Mouse (Mus musculus): ENCODE results near the gene Creg1. TPM values are rescaled to one million over a fixed set of nuclear protein-coding genes. Genes with fewer than 3 reads are reported as not detected.

The Creg1 gene
- total RNA-seq, 2 experiments from 2014 or later: 96.7 to 284 TPM

Other genes starting within 250 kb of the Creg1 start
- gene Mpzl1, start 129.2 kb upstream of the Creg1 start, total RNA-seq (2015): 2.3 and 4.1 TPM in 2 replicates
- gene Mpzl1, start 129.2 kb upstream of the Creg1 start, total RNA-seq (2017): 0.33 and 0.84 TPM in 2 replicates
- 48.8 and 48.9 TPM in 2 replicates for gene Rcsd1, start 54.0 kb upstream of the Creg1 start, total RNA-seq (2015)
- 110 and 111 TPM in 2 replicates for gene Rcsd1, start 54.0 kb upstream of the Creg1 start, total RNA-seq (2017)
- 0.12 TPM in 1 of 2 replicates, not detected in the other for gene Cd247, start 24.9 kb downstream of the Creg1 start, total RNA-seq (2015)
- gene Cd247, start 24.9 kb downstream of the Creg1 start, total RNA-seq (2017): 0.29 and 1.2 TPM in 2 replicates
- gene Pou2f1, start 238.9 kb downstream of the Creg1 start, total RNA-seq (2015): 23.9 and 28.5 TPM in 2 replicates
- gene Pou2f1, start 238.9 kb downstream of the Creg1 start, total RNA-seq (2017): 17.3 and 23.5 TPM in 2 replicates